Mouse (Mus musculus): ENCODE data around the gene Slc44a2. TPM values are rescaled to one million over a fixed set of nuclear protein-coding genes. Genes with fewer than 3 reads are reported as not detected.

Slc44a2 gene
- polyA plus RNA-seq, 2 experiments from 2014 or later, result 242 to 364 TPM

GRCm38 (mm10) chr9:21383966-21384365 lies 63.5 kb downstream of the Slc44a2 start:
- ATAC-seq, result no peak

- no peak for ATAC-seq
Measured at GRCm38 (mm10) chr9:21392646-21393175, 72.2 kb downstream of the Slc44a2 start.

DNA sequence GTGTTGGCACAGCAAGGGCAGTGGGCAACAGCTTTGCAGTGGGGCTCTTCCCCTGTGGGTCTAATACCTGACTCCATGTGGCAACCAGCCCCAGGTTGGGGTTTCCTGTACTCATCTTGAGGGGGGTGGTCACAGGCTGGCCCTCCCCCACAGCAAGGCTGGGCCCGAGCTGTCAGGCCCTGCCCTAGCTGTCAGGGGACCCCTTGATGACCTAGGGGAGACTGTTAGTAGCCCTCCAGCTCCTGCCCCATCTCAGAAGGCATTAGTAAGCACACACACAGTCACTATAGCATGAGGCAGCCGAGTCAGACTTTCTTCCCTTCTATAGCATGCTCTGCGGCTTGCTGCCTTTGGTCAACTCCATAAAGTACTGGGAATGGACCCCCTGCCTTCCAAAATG lies 75.2 kb downstream of the Slc44a2 start:
- no peak for ATAC-seq

- ATAC-seq, result no peak
Measured at GRCm38 (mm10) chr9:21397170-21397569, 76.7 kb downstream of the Slc44a2 start.

GRCm38 (mm10) chr9:21401042-21401441 lies 80.5 kb downstream of the Slc44a2 start:
- ATAC-seq, result no peak

DNA sequence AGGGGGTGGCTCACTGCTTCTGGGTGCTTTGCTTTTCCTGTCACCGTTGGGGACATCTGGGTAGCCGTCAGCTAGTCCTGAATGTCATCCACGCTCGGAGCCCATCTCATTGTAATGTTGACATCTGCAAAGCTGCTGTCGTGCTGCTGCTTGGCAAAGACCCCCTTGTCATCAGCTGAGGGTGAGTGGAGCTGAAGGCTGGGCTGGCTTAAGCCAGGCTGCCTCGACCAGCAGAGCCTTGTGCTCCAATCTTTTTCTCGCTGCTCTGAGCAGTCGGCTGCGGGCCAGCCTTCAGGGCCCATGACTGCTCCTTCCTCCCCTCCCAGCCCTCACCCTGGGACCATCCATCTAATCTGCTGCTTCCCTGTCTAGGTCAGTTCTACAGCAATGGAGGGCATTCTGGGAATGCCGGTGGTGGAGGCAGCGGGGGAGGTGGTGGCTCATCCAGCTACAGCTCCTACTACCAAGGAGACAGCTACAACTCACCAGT lies 82.3 kb downstream of the Slc44a2 start:
- ATAC-seq, result no peak

GRCm38 (mm10) chr9:21403745-21404144 lies 83.2 kb downstream of the Slc44a2 start:
- ATAC-seq, result no peak

Other genes with a start within 250 kb of the Slc44a2 start
- gene Gm49373, start 247.6 kb upstream of the Slc44a2 start, polyA plus RNA-seq (2017; shearing (Covaris generic)), result under 1 TPM in 1 of 2 experiments, not detected in 1; 0.75 TPM
- gene Fdx1l, start 247.1 kb upstream of the Slc44a2 start, polyA plus RNA-seq (2017; shearing (Covaris generic)), result 10 to 100 TPM; 13.9 to 16.5 TPM
- 1 to 10 TPM in 1 of 2 experiments, under 1 TPM in 1; 0.20 to 2.9 TPM for gene Gm38431, start 228.7 kb upstream of the Slc44a2 start, polyA plus RNA-seq (2017; shearing (Covaris generic))
- 10 to 100 TPM; 18.5 to 21.1 TPM for gene Raver1, start 228.7 kb upstream of the Slc44a2 start, polyA plus RNA-seq (2017; shearing (Covaris generic))
- 10 to 100 TPM; 35.2 to 77.5 TPM for gene Tyk2, start 189.5 kb upstream of the Slc44a2 start, polyA plus RNA-seq (2017; shearing (Covaris generic))
- 100 to 1,000 TPM; 100 to 115 TPM for gene Cdc37, start 170.7 kb upstream of the Slc44a2 start, polyA plus RNA-seq (2017; shearing (Covaris generic))
- 1 to 10 TPM in 1 of 2 experiments, under 1 TPM in 1; 0.67 to 1.3 TPM for gene Pde4a, start 155.0 kb upstream of the Slc44a2 start, polyA plus RNA-seq (2017; shearing (Covaris generic))
- gene Keap1, start 81.3 kb upstream of the Slc44a2 start, polyA plus RNA-seq (2017; shearing (Covaris generic)), result 10 to 100 TPM; 20.1 to 43.4 TPM
- under 1 TPM in 1 of 2 experiments, not detected in 1; 0.12 TPM for gene S1pr5, start 72.3 kb upstream of the Slc44a2 start, polyA plus RNA-seq (2017; shearing (Covaris generic))
- 10 to 100 TPM; 25.3 to 29.8 TPM for gene Atg4d, start 55.4 kb upstream of the Slc44a2 start, polyA plus RNA-seq (2017; shearing (Covaris generic))
- gene Kri1, start 32.7 kb upstream of the Slc44a2 start, polyA plus RNA-seq (2017; shearing (Covaris generic)), result 10 to 100 TPM; 25.2 to 45.3 TPM
- gene Cdkn2d, start 29.3 kb upstream of the Slc44a2 start, polyA plus RNA-seq (2017; shearing (Covaris generic)), result 100 to 1,000 TPM; 124 to 126 TPM
- gene Ap1m2, start 8.4 kb upstream of the Slc44a2 start, polyA plus RNA-seq (2017; shearing (Covaris generic)), result 1 to 10 TPM; 2.4 to 2.9 TPM
- 100 to 1,000 TPM; 127 to 203 TPM for gene Ilf3, start 47.2 kb downstream of the Slc44a2 start, polyA plus RNA-seq (2017; shearing (Covaris generic))
- 10 to 100 TPM; 32.1 to 46.9 TPM for gene Qtrt1, start 91.1 kb downstream of the Slc44a2 start, polyA plus RNA-seq (2017; shearing (Covaris generic))
- gene Dnm2, start 104.2 kb downstream of the Slc44a2 start, polyA plus RNA-seq (2017; shearing (Covaris generic)), result 100 to 1,000 TPM in 1 of 2 experiments, 10 to 100 TPM in 1; 97.0 to 119 TPM
- 1 to 10 TPM; 6.4 to 8.2 TPM for gene Tmed1, start 189.6 kb downstream of the Slc44a2 start, polyA plus RNA-seq (2017; shearing (Covaris generic))
- 10 to 100 TPM; 51.6 to 60.4 TPM for gene AB124611, start 205.5 kb downstream of the Slc44a2 start, polyA plus RNA-seq (2017; shearing (Covaris generic))
- 10 to 100 TPM in 1 of 2 experiments, 1 to 10 TPM in 1; 7.1 to 11.4 TPM for gene Carm1, start 226.2 kb downstream of the Slc44a2 start, polyA plus RNA-seq (2017; shearing (Covaris generic))

Data from CD4-positive, CD25-positive, alpha-beta regulatory T cell, adult 4 months (primary cell).